Mouse (Mus musculus): ENCODE measurements around the gene Gpr180. TPM values are rescaled to one million over a fixed set of nuclear protein-coding genes. Genes with fewer than 3 reads are reported as not detected.

Gene Gpr180
- polyA plus RNA-seq, 1 experiment: 3.2 TPM

DNA sequence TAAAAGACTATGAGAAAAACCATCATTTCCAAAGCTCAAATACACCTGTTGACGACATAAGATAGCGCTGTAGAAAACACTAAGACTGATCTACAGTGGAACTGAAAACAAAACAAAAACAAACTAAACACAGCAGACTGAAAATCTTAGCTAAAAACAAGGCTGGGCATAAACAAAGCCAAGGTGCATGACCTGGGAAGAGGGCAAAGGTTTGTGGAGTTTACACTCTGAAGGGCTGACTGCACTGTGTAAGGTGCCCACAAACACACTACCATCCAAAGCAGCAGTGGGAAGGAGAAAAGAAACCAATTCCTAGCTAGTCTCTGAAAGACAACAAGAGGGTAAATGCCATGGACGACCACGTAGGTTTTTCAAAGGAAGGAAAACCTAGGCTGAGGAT, 12.2 kb upstream of the Gpr180 start:
- H3K9me3 ChIP-seq: no peaks in the 10 kb centered on the region
- H3K4me3 ChIP-seq (replicated peaks): no peak overlapping the region
- no peaks in the 10 kb centered on the region for H3K27me3 ChIP-seq (replicated peaks)
- H3K4me1 ChIP-seq: peaks cover 46% of the 10 kb centered on the region
- H3K36me3 ChIP-seq (replicated peaks; ENCODE audit: low read length): peaks cover 94% of the 10 kb centered on the region
- no peak for TF ChIP-seq GATA1 (IDR thresholded peaks at IDR 0.05; ENCODE audit: borderline replicate concordance, low read length)
- TF ChIP-seq FLI1 (IDR thresholded peaks at IDR 0.05; ENCODE audit: low read length): no peak

- Histone ChIP-seq H3K36me3 (replicated peaks; ENCODE audit: low read length) (peaks cover 89% of the 10 kb centered on the region), H3K4me1 (peaks cover 57% of the 10 kb centered on the region), H3K9me3 (no peaks in the 10 kb centered on the region), H3K4me3 (replicated peaks) (no peak overlapping the region), H3K27me3 (replicated peaks) (no peaks in the 10 kb centered on the region)
- TF ChIP-seq GATA1 (IDR thresholded peaks at IDR 0.05; ENCODE audit: borderline replicate concordance, low read length) (no peak), FLI1 (IDR thresholded peaks at IDR 0.05; ENCODE audit: low read length) (no peak)
Measured at GRCm38 (mm10) chr14:118126301-118126700, 10.7 kb upstream of the Gpr180 start.

DNA sequence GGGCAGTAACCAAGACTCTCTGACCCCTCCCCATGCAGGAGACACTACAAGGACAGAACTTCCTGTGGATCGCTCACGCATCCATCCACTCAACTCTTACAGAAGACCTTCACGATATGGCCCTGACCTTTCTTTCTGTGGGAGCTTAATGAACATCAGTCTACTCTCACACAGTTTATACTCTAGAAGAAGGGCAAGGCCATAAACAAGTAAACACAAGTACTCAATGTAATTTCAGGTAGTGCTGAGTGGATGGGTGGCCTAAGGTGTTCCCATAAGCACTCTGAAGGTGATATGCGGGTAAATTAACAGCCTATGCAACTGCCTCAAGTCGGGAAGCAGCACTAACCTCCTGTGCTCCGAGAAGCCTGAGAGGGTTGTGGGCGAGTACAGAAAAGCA, 5.5 kb upstream of the Gpr180 start:
- Histone ChIP-seq H3K4me1 (peaks cover 44% of the 10 kb centered on the region), H3K9me3 (peaks cover 6% of the 10 kb centered on the region; the same call in 1 of the 2 replicates), H3K36me3 (replicated peaks; ENCODE audit: low read length) (peaks cover 43% of the 10 kb centered on the region), H3K4me3 (replicated peaks) (peak overlapping the region; percentile 93), H3K27me3 (replicated peaks) (no peaks in the 10 kb centered on the region)
- TF ChIP-seq FLI1 (IDR thresholded peaks at IDR 0.05; ENCODE audit: low read length) (no peak), GATA1 (IDR thresholded peaks at IDR 0.05; ENCODE audit: borderline replicate concordance, low read length) (no peak)

DNA sequence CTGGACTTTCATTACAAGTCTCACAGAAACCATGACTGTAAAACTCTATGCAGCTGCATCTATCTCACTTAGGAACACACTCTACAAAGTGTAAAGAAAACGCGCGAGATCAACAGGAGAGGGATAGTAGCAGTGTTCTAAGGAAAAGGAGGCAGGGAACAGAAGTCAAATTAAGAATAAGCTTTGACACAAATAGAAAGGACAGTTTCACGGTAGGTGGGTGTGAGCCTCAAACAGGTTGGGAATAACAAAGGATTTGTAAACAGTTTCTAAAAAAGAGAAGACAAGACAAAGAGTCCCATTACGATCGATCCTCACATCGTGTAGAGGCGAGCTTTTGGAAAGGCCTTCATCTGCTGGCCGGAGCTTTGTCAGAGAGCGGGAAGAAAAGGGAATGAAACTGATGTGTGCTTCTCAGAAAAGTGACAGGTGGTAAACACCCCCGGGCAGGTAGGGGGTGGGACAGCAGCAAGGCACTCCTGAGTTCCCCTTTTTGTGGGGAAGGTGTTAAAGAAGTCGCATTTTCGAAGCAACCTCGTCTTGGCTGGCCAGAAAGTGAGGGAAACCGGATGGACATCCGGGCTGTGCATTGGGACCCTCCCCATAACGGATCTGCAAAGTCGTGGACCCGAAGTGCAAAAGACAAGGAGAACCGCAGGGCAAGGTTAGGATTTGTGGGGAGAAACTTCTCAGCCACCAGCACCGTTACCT, 4.9 kb upstream of the Gpr180 start:
- TF ChIP-seq GATA1 (IDR thresholded peaks at IDR 0.05; ENCODE audit: borderline replicate concordance, low read length) (no peak), FLI1 (IDR thresholded peaks at IDR 0.05; ENCODE audit: low read length) (no peak)
- peaks cover 6% of the 10 kb centered on the region; the same call in 1 of the 2 replicates for H3K9me3 ChIP-seq

GRCm38 (mm10) chr14:118132642-118132977, 4.3 kb upstream of the Gpr180 start, which contains the start of gene Tgds:
Gene Tgds, minus strand, starts transcription at chr14:118132755.
- Histone ChIP-seq H3K4me1 (peaks cover 50% of the 10 kb centered on the region), H3K9me3 (peaks cover 6% of the 10 kb centered on the region; the same call in 1 of the 2 replicates), H3K27me3 (replicated peaks) (no peaks in the 10 kb centered on the region), H3K36me3 (replicated peaks; ENCODE audit: low read length) (peaks cover 31% of the 10 kb centered on the region), H3K4me3 (replicated peaks) (peak within 1 kb of the TSS; percentile 93)
- TF ChIP-seq FLI1 (IDR thresholded peaks at IDR 0.05; ENCODE audit: low read length) (no peak), GATA1 (IDR thresholded peaks at IDR 0.05; ENCODE audit: borderline replicate concordance, low read length) (no peak)

More for the DNA sequence above, 4.9 kb upstream of the Gpr180 start:
- Histone ChIP-seq H3K36me3 (replicated peaks; ENCODE audit: low read length) (peaks cover 37% of the 10 kb centered on the region), H3K4me3 (replicated peaks) (peak overlapping the region; percentile 93), H3K27me3 (replicated peaks) (no peaks in the 10 kb centered on the region), H3K4me1 (peaks cover 45% of the 10 kb centered on the region)

GRCm38 (mm10) chr14:118137487-118137886, 529 bp downstream of the Gpr180 start:
- Histone ChIP-seq H3K4me3 (replicated peaks) (peak overlapping the region; percentile 96), H3K9me3 (peaks cover 6% of the 10 kb centered on the region; the same call in 1 of the 2 replicates), H3K36me3 (replicated peaks; ENCODE audit: low read length) (peaks cover 33% of the 10 kb centered on the region), H3K27me3 (replicated peaks) (no peaks in the 10 kb centered on the region), H3K4me1 (peaks cover 27% of the 10 kb centered on the region)
- TF ChIP-seq GATA1 (IDR thresholded peaks at IDR 0.05; ENCODE audit: borderline replicate concordance, low read length) (no peak), FLI1 (IDR thresholded peaks at IDR 0.05; ENCODE audit: low read length) (no peak)

- peaks cover 47% of the 10 kb centered on the region for H3K36me3 ChIP-seq (replicated peaks; ENCODE audit: low read length)
- TF ChIP-seq GATA1 (IDR thresholded peaks at IDR 0.05; ENCODE audit: borderline replicate concordance, low read length) (no peak), FLI1 (IDR thresholded peaks at IDR 0.05; ENCODE audit: low read length) (no peak)
Measured at GRCm38 (mm10) chr14:118142283-118142682, 5.3 kb downstream of the Gpr180 start.

GRCm38 (mm10) chr14:118148046-118148445, 11.1 kb downstream of the Gpr180 start:
- TF ChIP-seq GATA1 (IDR thresholded peaks at IDR 0.05; ENCODE audit: borderline replicate concordance, low read length): no peak
- TF ChIP-seq FLI1 (IDR thresholded peaks at IDR 0.05; ENCODE audit: low read length): no peak
- Histone ChIP-seq H3K4me3 (replicated peaks) (no peak overlapping the region), H3K9me3 (no peaks in the 10 kb centered on the region), H3K4me1 (peaks cover 14% of the 10 kb centered on the region), H3K27me3 (replicated peaks) (no peaks in the 10 kb centered on the region), H3K36me3 (replicated peaks; ENCODE audit: low read length) (peaks cover 27% of the 10 kb centered on the region)

More at GRCm38 (mm10) chr14:118142283-118142682, 5.3 kb downstream of the Gpr180 start:
- no peaks in the 10 kb centered on the region for H3K9me3 ChIP-seq
- H3K4me3 ChIP-seq (replicated peaks): no peak overlapping the region
- H3K4me1 ChIP-seq: peaks cover 19% of the 10 kb centered on the region
- no peaks in the 10 kb centered on the region for H3K27me3 ChIP-seq (replicated peaks)

- H3K27me3 ChIP-seq (replicated peaks): no peaks in the 10 kb centered on the region
- no peaks in the 10 kb centered on the region for H3K9me3 ChIP-seq
- peaks cover 28% of the 10 kb centered on the region for H3K36me3 ChIP-seq (replicated peaks; ENCODE audit: low read length)
- TF ChIP-seq FLI1 (IDR thresholded peaks at IDR 0.05; ENCODE audit: low read length) (no peak), GATA1 (IDR thresholded peaks at IDR 0.05; ENCODE audit: borderline replicate concordance, low read length) (no peak)
- no peak overlapping the region for H3K4me3 ChIP-seq (replicated peaks)
- peaks cover 14% of the 10 kb centered on the region for H3K4me1 ChIP-seq
Measured at GRCm38 (mm10) chr14:118148554-118148953, 11.6 kb downstream of the Gpr180 start.
